Mouse (Mus musculus) cerebellum, postnatal 4 days (tissue): ENCODE results near the gene Trim9.

Experiments used
- DNase-seq, 2 experiments: peaks; one replicate each; pipeline ENCODE4 v3.0.0; 2022; ENCODE audit warnings: low spot score in 2 of 2, mixed read lengths in 1 of 2

The Trim9 gene

DNA sequence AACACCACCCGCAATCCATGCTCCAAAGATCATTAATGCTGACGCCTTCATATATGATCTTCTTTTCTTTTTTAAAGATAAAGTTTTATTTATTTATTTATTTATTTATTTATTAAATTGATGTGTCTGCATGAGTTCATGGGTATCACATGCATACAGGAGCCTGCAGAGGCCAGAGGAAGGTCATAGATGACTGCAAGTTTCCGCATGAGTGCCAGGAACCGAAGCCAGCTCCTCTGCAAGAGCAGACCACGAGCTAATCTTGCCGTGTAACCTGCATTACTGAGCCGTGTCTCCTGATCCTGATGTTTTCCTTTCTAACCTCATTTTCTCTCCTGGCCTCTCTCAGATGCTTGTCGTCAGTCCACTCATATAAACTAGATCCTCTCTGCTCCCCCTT, 133.1 kb downstream of the Trim9 start:
- no peak for DNase-seq

DNA sequence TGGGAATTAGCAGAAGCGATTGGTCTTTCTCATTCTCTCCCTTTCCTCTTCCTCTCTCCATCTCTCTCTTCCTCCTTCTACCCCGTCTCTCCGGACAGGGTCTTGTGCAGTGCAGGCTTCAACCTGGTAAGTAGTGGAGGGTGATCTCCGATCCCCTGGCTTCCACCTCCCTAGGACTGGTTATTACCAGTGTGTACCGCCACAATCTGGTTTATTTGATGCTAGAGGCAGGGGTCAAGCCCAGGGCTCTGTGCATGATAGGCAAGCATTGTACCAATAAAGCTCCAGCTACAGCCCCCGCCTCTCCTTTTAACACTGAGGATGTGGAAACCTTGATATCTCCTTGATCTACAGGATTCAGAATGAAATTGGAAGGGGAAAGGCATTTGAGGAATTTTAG, 133.8 kb downstream of the Trim9 start:
- no peak for DNase-seq

DNA sequence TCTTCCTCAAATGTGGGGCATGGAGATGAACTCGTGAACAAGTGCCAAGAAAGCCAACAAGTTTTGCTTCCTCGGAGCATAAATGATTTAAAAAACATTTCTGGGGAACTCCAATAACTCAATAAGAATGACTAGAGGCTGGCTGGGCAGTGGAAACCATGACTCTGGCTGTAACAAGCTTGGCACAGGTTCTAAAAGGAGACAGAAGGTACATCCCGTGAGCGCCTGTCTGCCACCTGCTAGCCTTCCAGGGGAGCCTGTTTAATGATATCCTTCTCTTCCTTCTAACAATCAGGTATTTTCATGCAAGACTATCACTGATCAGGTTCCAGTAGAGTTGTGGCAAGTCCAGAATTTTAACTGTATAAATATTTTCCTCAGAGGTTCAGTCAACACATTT, 134.9 kb downstream of the Trim9 start:
- DNase-seq: no peak

DNA sequence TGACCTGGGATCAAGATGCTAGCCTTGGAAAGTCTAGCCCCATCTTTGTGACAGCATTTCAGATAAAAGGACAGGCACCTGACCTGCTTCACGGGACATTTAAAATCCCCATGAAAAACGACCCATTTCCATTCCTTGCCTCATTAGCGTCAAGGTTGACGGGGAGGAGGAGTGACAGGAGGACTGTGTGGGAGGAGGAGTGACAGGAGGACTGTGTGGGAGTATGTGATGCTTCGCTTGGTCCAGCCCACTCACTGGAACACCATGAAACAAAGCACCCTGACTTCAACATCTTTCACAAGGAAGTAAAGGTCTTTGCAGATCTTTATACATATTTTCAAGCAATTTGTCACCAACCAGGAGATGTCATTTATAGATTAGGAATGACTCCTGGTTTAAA, 139.2 kb downstream of the Trim9 start:
- no peak for DNase-seq

DNA sequence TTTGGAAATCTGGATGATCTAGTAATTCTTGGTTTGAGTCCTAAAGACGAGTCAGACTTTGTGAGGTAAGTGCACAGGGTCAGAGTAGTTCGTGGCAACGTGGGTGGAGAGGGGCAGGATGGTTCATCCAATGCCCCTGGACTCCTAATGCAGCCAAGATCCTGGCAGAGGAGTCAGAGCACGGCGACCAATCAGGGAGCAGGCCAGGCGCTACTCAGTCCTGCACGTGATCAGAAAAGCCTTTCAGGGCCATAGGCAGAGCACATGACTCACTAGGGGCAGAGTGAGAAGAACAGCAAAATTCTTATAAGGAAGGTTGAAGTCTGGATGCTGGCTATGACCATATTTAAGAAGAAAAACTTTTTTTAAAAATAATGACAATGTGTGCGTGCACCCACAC, 143.0 kb downstream of the Trim9 start:
- DNase-seq: no peak

DNA sequence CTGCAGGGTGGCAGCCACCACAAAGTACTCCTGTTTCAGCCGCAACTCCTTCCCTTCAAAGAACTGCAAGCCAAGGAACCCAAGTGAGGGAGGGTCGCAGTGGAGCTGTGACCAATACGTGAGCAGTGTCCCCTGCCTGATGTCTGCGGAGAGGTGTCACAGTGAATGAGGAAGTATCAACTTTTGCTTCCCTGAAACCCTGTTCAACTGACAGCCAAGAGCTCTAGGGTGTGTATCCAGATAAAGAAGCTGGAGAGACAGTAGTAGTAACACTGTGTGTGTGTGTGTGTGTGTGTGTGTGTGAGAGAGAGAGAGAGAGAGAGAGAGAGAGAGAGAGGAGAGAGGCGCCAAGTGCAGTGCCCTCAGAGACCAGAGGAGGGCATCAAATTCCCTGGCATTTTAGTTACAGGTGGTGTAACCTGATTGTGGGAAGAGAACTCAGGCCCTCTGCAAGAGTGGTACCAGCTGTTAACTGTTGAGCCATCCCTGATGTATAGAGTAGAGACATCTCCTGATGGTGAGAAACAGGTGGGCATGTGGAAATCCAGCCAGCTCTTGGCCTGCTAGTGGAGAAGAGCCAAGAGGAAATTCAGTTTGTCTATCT, 145.4 kb downstream of the Trim9 start:
- DNase-seq: no peak

DNA sequence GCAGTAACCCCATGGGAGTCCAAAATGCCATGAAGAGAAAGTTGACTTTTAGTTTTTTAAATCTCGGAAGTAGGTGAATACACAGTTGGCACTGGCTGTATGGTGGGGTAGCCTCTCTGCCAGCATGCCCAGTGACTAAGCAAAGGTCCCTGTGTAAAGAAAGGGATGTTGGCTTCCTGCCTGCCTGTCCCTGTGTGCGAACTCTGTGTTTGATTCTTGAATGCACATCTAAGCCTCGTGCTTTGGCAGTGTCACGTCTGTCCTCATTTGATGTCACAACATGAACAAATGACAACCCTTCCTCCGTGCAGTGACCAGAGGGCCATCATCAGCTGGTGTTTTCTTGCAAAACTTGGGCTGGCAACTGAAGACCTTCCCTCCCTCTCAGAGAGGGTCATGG, 151.1 kb downstream of the Trim9 start:
- peak in 1 of 2 experiments; percentile 8 for DNase-seq

DNA sequence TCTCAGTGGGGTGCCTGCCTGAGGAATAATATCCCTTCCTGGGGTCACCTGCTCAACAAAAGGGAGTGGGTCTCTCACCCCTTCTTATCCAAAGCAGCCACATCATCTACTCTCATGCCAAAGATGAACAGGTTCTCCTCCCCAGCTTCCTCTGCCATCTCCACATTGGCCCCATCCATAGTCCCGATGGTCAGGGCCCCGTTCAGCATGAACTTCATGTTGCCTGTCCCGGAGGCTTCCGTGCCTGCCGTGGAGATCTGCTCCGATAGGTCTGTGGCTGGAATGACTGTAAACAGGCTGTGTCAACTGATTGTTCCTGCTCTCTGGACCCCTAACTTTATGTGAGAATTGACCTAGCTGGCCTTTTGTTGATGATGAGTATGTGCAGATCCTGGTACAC, 152.0 kb downstream of the Trim9 start:
- no peak for DNase-seq
